Mouse (Mus musculus) right cerebral cortex, postnatal 36 days (tissue): ENCODE measurements around the gene Parp16.
"Not testable (repeated sequence)": the region's sequence is repeated elsewhere in the genome, so short reads cannot be mapped to it uniquely, and the experiment has no call there.

ENCODE experiments used
- DNase-seq, 2 experiments: peaks; one replicate each; pipeline ENCODE4 v3.0.0; 2022; ENCODE audit warnings: low spot score in 2 of 2, mixed read lengths in 1 of 2

Gene Parp16

GRCm38 (mm10) chr9:65208293-65209179 lies 13.4 kb downstream of the Parp16 start:
- no peak for DNase-seq

- DNase-seq: no peak
Measured at GRCm38 (mm10) chr9:65211598-65211997, 16.4 kb downstream of the Parp16 start.

GRCm38 (mm10) chr9:65214425-65214777 lies 19.2 kb downstream of the Parp16 start:
- DNase-seq: no peak

- DNase-seq: peak; percentile 66 to 67
Measured at GRCm38 (mm10) chr9:65214778-65215493, 19.8 kb downstream of the Parp16 start.

- DNase-seq: peak in 1 of 2 experiments; percentile 41
Measured at GRCm38 (mm10) chr9:65215494-65216126, 20.5 kb downstream of the Parp16 start.

GRCm38 (mm10) chr9:65216972-65217371 lies 21.8 kb downstream of the Parp16 start:
- no peak for DNase-seq

GRCm38 (mm10) chr9:65217661-65218060 lies 22.5 kb downstream of the Parp16 start:
- no peak for DNase-seq

GRCm38 (mm10) chr9:65218916-65219315 lies 23.8 kb downstream of the Parp16 start:
- no peak for DNase-seq

- DNase-seq: not testable (repeated sequence)
Measured at GRCm38 (mm10) chr9:65220398-65220797, 25.2 kb downstream of the Parp16 start.

- no peak for DNase-seq
Measured at GRCm38 (mm10) chr9:65223927-65224326, 28.8 kb downstream of the Parp16 start.

GRCm38 (mm10) chr9:65225795-65226194 lies 30.6 kb downstream of the Parp16 start:
- DNase-seq: no peak

GRCm38 (mm10) chr9:65230250-65230649 lies 35.1 kb downstream of the Parp16 start:
- DNase-seq: no peak

GRCm38 (mm10) chr9:65231284-65231683 lies 36.1 kb downstream of the Parp16 start:
- no peak for DNase-seq

- no peak for DNase-seq
Measured at GRCm38 (mm10) chr9:65233243-65233985, 38.3 kb downstream of the Parp16 start.

- no peak for DNase-seq
Measured at GRCm38 (mm10) chr9:65234734-65235133, 39.6 kb downstream of the Parp16 start.

- DNase-seq: no peak
Measured at GRCm38 (mm10) chr9:65235601-65236000, 40.4 kb downstream of the Parp16 start.

GRCm38 (mm10) chr9:65237616-65238015 lies 42.5 kb downstream of the Parp16 start:
- no peak for DNase-seq

GRCm38 (mm10) chr9:65238191-65238760 lies 43.1 kb downstream of the Parp16 start:
- no peak for DNase-seq

- DNase-seq: no peak
Measured at GRCm38 (mm10) chr9:65239176-65239575, 44.0 kb downstream of the Parp16 start.

- DNase-seq: no peak
Measured at GRCm38 (mm10) chr9:65239731-65240130, 44.6 kb downstream of the Parp16 start.

- no peak for DNase-seq
Measured at GRCm38 (mm10) chr9:65240587-65240986, 45.4 kb downstream of the Parp16 start.
